Mouse (Mus musculus): ENCODE measurements around the gene Tnni2. TPM values are rescaled to one million over a fixed set of nuclear protein-coding genes. Genes with fewer than 3 reads are reported as not detected.
A peak's percentile ranks its signal among the peaks of the same experiment; 100 is the strongest.

Tnni2 gene
- polyA plus RNA-seq, 1 experiment = 223 TPM

DNA sequence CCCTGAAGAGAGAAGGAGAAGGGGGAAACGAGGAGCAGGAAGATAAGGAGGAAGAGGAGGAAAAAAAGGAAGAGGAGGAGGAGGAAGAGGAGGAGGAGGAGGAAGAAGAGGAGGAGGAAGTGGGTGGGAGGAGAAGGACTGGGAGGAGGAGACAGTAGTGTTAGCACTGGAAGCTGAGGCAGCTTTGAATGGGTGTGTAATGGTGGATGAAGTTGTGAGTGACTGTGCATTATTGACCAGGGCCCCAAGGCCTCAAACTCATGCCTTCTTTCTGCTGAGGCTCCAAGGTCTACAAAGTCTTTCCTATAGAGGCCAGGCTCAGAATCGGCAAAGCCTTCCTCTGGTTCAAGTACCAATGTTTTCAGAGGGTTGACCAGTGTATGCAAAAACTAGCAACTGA lies 19.8 kb upstream of the Tnni2 start:
- Histone ChIP-seq H3K4me1 (ENCODE audit: control insufficient read depth, insufficient read depth, low read length) (no peaks in the 10 kb centered on the region), H3K4me3 (replicated peaks; ENCODE audit: extremely low read depth, low read depth, low read length) (no peak overlapping the region)
- WGBS = 62% methylated on average over 2 of the region's 2 CpGs
- TF ChIP-seq POLR2A (IDR thresholded peaks at IDR 0.05; ENCODE audit: borderline replicate concordance, extremely low read depth, low read depth, low read length) = no peak
- TF ChIP-seq CTCF (IDR thresholded peaks at IDR 0.05; ENCODE audit: insufficient read depth, low read length) = no peak
- no peak for DNase-seq

DNA sequence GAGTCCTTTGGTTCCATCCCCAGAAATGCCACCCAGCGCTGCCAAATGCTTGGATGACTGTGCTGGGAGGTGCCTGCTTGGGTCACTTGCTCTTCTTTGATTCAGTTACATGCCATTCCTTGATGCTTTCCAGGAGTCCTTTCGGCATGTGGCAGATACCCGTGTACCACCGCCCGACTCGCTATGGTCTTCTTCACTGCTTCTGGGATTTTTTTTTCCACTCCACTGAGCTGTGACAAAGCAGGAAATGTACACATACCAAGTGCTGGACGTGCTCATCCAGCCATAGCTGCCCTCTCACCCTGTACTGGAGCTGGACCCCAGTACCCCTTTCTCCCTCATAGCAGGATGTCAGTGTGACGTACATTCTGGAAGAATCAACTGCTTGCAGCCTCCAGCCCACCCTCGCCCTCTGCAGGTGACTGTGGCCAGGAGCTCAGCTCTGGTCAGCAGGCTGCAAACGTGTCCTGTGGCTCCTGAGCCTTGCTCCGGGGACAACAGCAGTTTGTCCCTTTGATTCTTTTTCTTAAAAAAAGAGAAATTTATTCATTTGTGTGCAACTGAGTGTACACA lies 15.9 kb upstream of the Tnni2 start:
- H3K4me3 ChIP-seq (replicated peaks; ENCODE audit: extremely low read depth, low read depth, low read length) = no peak overlapping the region
- WGBS = 74% methylated on average over 11 of the region's 11 CpGs
- TF ChIP-seq POLR2A (IDR thresholded peaks at IDR 0.05; ENCODE audit: borderline replicate concordance, extremely low read depth, low read depth, low read length) (no peak), CTCF (IDR thresholded peaks at IDR 0.05; ENCODE audit: insufficient read depth, low read length) (peak; percentile 60; the same call in 1 of the 2 replicates)
- H3K4me1 ChIP-seq (ENCODE audit: control insufficient read depth, insufficient read depth, low read length) = peaks cover 5% of the 10 kb centered on the region; the same call in 1 of the 2 replicates
- no peak for DNase-seq

DNA sequence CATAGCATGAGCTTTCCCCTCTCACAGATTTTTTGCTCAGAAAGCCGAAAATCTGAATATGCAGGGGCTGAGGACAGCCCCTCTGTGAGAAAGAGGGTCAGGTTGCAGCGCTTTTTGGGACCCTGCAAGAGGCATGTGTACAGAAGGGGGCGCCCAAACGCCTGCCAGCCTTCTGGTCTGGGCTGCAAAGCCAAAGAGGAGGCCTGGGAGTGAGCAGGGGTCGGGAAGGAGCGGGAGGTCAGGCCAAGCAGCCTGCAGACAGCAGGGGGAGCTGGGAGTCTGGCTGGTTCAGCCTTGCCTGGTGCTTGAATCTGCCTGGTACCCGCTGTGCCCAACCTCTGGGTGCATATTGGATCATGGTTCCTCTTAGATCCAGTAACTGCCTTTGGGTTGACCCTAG lies 13.4 kb upstream of the Tnni2 start:
- no peak overlapping the region for H3K4me3 ChIP-seq (replicated peaks; ENCODE audit: extremely low read depth, low read depth, low read length)
- 37% methylated on average over 7 of the region's 7 CpGs for WGBS
- TF ChIP-seq POLR2A (IDR thresholded peaks at IDR 0.05; ENCODE audit: borderline replicate concordance, extremely low read depth, low read depth, low read length) (no peak), CTCF (IDR thresholded peaks at IDR 0.05; ENCODE audit: insufficient read depth, low read length) (peak; percentile 1; the same call in 1 of the 2 replicates)
- DNase-seq = no peak
- H3K4me1 ChIP-seq (ENCODE audit: control insufficient read depth, insufficient read depth, low read length) = peaks cover 5% of the 10 kb centered on the region; the same call in 1 of the 2 replicates

DNA sequence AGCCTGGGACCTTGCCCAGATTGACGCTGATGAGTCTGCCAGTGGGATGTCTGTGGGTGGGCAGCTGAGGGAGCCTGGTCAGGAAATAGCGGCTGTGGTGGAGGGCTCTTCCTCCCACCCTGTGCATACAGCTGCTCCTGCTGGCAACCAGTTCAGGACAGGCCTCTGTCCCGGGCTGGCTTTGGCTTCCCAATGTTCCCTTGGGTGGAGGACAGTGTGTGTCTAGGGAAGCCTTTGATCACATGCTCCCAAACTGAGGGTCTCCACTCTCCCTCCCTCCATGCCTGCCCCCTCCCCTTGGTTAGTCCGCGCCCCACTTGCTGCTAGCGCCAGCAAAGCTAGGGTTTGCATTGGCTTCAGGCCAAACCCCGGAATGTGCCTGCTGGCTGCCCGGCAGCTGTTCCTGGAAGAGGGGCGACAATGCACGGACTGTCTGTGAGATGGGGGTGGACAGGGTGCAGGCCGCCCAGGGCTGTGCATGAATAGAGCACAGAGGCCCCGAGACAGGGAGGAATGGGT lies 11.4 kb upstream of the Tnni2 start:
- Histone ChIP-seq H3K4me3 (replicated peaks; ENCODE audit: extremely low read depth, low read depth, low read length) (no peak overlapping the region), H3K4me1 (ENCODE audit: control insufficient read depth, insufficient read depth, low read length) (peaks cover 5% of the 10 kb centered on the region; the same call in 1 of the 2 replicates)
- peak; percentile 49 for DNase-seq
- TF ChIP-seq POLR2A (IDR thresholded peaks at IDR 0.05; ENCODE audit: borderline replicate concordance, extremely low read depth, low read depth, low read length) (no peak), CTCF (IDR thresholded peaks at IDR 0.05; ENCODE audit: insufficient read depth, low read length) (no peak)
- 28% methylated on average over 12 of the region's 12 CpGs for WGBS

DNA sequence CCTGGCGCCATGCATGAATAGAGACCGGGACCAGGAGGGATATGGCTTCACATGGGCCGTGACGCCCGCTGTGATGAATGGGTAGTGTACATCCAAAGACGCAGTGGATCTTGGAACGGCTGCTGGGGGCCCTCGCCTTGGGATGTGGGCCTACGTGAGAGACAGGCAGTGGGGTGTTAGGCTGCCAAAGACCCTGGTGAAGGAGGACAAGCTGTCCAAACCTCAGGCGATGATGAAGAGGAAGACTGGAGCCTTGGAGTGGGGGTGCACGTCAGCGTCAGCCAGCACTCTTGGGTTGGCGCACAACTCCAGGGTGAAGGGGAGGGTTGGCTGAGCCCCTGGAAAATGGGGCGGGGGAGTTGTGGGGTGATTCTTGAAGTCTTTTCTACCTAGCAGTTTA lies 10.5 kb upstream of the Tnni2 start:
- peaks cover 5% of the 10 kb centered on the region; the same call in 1 of the 2 replicates for H3K4me1 ChIP-seq (ENCODE audit: control insufficient read depth, insufficient read depth, low read length)
- no peak overlapping the region for H3K4me3 ChIP-seq (replicated peaks; ENCODE audit: extremely low read depth, low read depth, low read length)
- WGBS = 89% methylated on average over 14 of the region's 14 CpGs
- DNase-seq = no peak
- TF ChIP-seq POLR2A (IDR thresholded peaks at IDR 0.05; ENCODE audit: borderline replicate concordance, extremely low read depth, low read depth, low read length) (no peak), CTCF (IDR thresholded peaks at IDR 0.05; ENCODE audit: insufficient read depth, low read length) (no peak)

DNA sequence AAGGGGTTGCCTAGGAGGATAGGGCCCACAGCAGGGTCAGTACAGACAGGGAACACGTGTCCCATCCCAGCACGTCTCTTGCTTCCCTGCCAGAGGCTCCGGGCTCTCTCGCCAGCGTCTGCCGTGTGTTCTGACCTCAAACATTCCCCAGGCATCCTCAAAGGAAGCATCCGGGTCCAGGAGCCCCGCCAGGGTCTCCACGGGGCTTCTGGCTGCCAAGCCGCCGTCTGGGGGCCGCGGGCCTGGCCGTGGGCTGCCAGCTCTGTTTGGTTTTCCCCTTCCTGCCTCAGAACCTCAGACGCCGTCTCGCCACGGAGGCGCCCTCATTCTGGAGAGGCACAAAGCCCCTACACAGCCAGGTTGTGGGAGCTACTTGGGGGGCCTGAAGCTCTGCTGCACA lies 8.0 kb upstream of the Tnni2 start:
- 13% methylated on average over 19 of the region's 19 CpGs for WGBS
- TF ChIP-seq POLR2A (IDR thresholded peaks at IDR 0.05; ENCODE audit: borderline replicate concordance, extremely low read depth, low read depth, low read length) (no peak), CTCF (IDR thresholded peaks at IDR 0.05; ENCODE audit: insufficient read depth, low read length) (no peak)
- H3K4me1 ChIP-seq (ENCODE audit: control insufficient read depth, insufficient read depth, low read length) = peaks cover 5% of the 10 kb centered on the region; the same call in 1 of the 2 replicates
- no peak overlapping the region for H3K4me3 ChIP-seq (replicated peaks; ENCODE audit: extremely low read depth, low read depth, low read length)
- DNase-seq = no peak

DNA sequence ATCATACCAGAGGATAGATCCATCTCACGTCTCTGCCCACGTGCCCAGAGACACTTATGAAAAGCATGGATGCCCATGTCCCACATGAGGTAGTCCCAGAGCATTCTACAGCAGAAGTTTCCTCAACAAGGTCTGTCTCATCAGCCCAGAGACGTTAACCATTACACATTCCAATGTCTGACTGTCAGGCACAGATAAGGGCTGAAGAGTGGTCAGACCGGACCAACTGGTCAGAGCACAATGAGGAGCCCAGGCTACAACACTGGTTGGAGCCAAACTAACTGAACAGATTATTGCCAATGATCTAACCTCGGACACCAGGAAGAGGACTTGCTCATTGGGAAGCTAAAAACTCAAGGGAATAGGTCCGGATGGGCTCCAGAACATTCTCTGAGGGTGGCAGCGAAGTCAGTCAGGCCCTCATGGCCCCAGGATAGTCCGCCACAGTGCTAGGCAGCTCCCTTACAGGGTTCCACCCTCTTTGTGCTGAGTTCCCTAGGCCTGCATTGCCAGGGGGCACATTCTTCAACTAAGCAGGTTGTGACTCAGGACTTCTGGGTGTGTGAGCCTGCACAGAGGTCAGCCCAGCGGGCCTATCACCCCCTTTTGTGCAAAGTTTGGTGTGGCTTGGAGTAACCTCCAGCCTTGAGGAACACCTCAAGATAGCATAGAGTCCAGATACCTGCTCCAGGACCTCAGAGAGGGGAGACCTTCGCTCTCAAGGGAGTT lies 7.3 kb upstream of the Tnni2 start, which contains the start of gene Syt8:
Gene Syt8 (plus strand): TSS at position 714 of the 729 bp plus-strand sequence.
- Histone ChIP-seq H3K4me3 (replicated peaks; ENCODE audit: extremely low read depth, low read depth, low read length) (no peak within 1 kb of the TSS), H3K4me1 (ENCODE audit: control insufficient read depth, insufficient read depth, low read length) (peaks cover 5% of the 10 kb centered on the region; the same call in 1 of the 2 replicates)
- peak; percentile 42 for DNase-seq
- 76% methylated on average over 10 of the region's 10 CpGs for WGBS
- TF ChIP-seq POLR2A (IDR thresholded peaks at IDR 0.05; ENCODE audit: borderline replicate concordance, extremely low read depth, low read depth, low read length) (no peak), CTCF (IDR thresholded peaks at IDR 0.05; ENCODE audit: insufficient read depth, low read length) (no peak)

DNA sequence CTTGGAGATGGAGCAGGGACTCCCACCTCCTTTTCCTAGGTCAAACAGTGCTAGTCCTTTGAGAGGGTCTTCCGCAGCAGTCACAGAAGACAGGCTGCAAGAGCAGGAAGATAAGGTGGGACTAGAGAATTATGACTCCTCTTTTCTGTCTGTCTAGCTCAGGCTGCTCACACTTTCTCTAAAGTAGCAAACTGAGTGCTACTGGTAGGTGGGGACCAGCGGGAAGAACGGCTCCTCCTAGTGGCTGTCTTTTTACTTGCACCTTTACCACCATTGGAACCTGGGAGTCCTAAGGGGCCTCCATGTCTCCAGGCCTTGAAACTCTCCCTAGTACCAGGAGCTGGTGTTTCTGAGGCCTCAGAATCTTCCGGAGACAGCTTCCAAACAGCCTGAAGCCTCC lies 6.1 kb upstream of the Tnni2 start:
- DNase-seq = peak; percentile 42
- WGBS = 25% methylated on average over 4 of the region's 4 CpGs
- no peak for TF ChIP-seq POLR2A (IDR thresholded peaks at IDR 0.05; ENCODE audit: borderline replicate concordance, extremely low read depth, low read depth, low read length)
- peak; percentile 85 for TF ChIP-seq CTCF (IDR thresholded peaks at IDR 0.05; ENCODE audit: insufficient read depth, low read length)
- Histone ChIP-seq H3K4me3 (replicated peaks; ENCODE audit: extremely low read depth, low read depth, low read length) (no peak overlapping the region), H3K4me1 (ENCODE audit: control insufficient read depth, insufficient read depth, low read length) (no peaks in the 10 kb centered on the region)

DNA sequence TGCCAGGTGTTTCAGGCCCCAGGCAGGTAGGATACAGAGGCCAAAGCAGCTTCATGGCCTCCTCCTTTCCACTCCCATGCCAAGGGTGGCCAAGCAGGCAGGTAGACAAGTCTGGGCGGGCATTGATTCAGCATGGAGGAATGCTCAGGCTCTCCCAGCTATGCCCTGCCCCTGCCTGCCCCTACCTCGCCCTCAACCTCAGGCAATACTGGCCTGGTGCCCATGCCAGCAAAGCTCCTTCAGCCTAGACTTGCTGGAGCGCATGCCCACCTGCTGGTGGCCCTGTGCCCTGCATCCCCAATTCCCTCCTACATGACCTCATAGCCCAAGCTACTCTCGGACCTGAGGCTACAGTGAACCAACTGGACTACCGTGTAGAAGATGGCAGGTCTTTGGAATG lies 4.3 kb upstream of the Tnni2 start:
- 77% methylated on average over 5 of the region's 5 CpGs for WGBS
- peak; percentile 37 for DNase-seq
- TF ChIP-seq POLR2A (IDR thresholded peaks at IDR 0.05; ENCODE audit: borderline replicate concordance, extremely low read depth, low read depth, low read length) = no peak
- TF ChIP-seq CTCF (IDR thresholded peaks at IDR 0.05; ENCODE audit: insufficient read depth, low read length) = peak; percentile 47; the same call in 1 of the 2 replicates
- Histone ChIP-seq H3K4me3 (replicated peaks; ENCODE audit: extremely low read depth, low read depth, low read length) (no peak overlapping the region), H3K4me1 (ENCODE audit: control insufficient read depth, insufficient read depth, low read length) (no peaks in the 10 kb centered on the region)

Data from lung, adult 2 months (tissue).